Mouse (Mus musculus): ENCODE data around the gene Abtb2. TPM values are rescaled to one million over a fixed set of nuclear protein-coding genes. Genes with fewer than 3 reads are reported as not detected.

Gene Abtb2
- polyA plus RNA-seq, 1 experiment, result 2.0 TPM

- Histone ChIP-seq H3K27ac (replicated peaks; ENCODE audit: low read depth, low read length) (no peak overlapping the region), H3K4me3 (ENCODE audit: insufficient read depth, low read depth, low read length) (no peak overlapping the region), H3K4me1 (ENCODE audit: control insufficient read depth, insufficient read depth, insufficient read length, low read length) (no peaks in the 10 kb centered on the region)
Measured at GRCm38 (mm10) chr2:103576371-103576770, 10.3 kb downstream of the Abtb2 start.

- 0 out of 2 replicates have a peak, but pooled peaks cover 2% of the 10 kb centered on the region for H3K4me1 ChIP-seq (ENCODE audit: control insufficient read depth, insufficient read depth, insufficient read length, low read length)
- H3K27ac ChIP-seq (replicated peaks; ENCODE audit: low read depth, low read length), result no peak overlapping the region
- no peak overlapping the region for H3K4me3 ChIP-seq (ENCODE audit: insufficient read depth, low read depth, low read length)
Measured at GRCm38 (mm10) chr2:103577752-103578662, 11.9 kb downstream of the Abtb2 start.

GRCm38 (mm10) chr2:103578663-103579213 is 12.6 kb downstream of the Abtb2 start:
- no peak overlapping the region for H3K4me3 ChIP-seq (ENCODE audit: insufficient read depth, low read depth, low read length)
- 0 out of 2 replicates have a peak, but pooled peaks cover 2% of the 10 kb centered on the region for H3K4me1 ChIP-seq (ENCODE audit: control insufficient read depth, insufficient read depth, insufficient read length, low read length)
- no peak overlapping the region for H3K27ac ChIP-seq (replicated peaks; ENCODE audit: low read depth, low read length)

- Histone ChIP-seq H3K4me1 (ENCODE audit: control insufficient read depth, insufficient read depth, insufficient read length, low read length) (0 out of 2 replicates have a peak, but pooled peaks cover 2% of the 10 kb centered on the region), H3K27ac (replicated peaks; ENCODE audit: low read depth, low read length) (no peak overlapping the region), H3K4me3 (ENCODE audit: insufficient read depth, low read depth, low read length) (no peak overlapping the region)
Measured at GRCm38 (mm10) chr2:103580756-103581155, 14.6 kb downstream of the Abtb2 start.

GRCm38 (mm10) chr2:103581369-103581897 is 15.3 kb downstream of the Abtb2 start:
- no peak overlapping the region for H3K27ac ChIP-seq (replicated peaks; ENCODE audit: low read depth, low read length)
- H3K4me3 ChIP-seq (ENCODE audit: insufficient read depth, low read depth, low read length), result no peak overlapping the region
- H3K4me1 ChIP-seq (ENCODE audit: control insufficient read depth, insufficient read depth, insufficient read length, low read length), result 0 out of 2 replicates have a peak, but pooled peaks cover 2% of the 10 kb centered on the region

- Histone ChIP-seq H3K27ac (replicated peaks; ENCODE audit: low read depth, low read length) (no peak overlapping the region), H3K4me1 (ENCODE audit: control insufficient read depth, insufficient read depth, insufficient read length, low read length) (0 out of 2 replicates have a peak, but pooled peaks cover 2% of the 10 kb centered on the region), H3K4me3 (ENCODE audit: insufficient read depth, low read depth, low read length) (no peak overlapping the region)
Measured at GRCm38 (mm10) chr2:103583316-103583715, 17.2 kb downstream of the Abtb2 start.

GRCm38 (mm10) chr2:103584093-103584492 is 18.0 kb downstream of the Abtb2 start:
- no peak overlapping the region for H3K27ac ChIP-seq (replicated peaks; ENCODE audit: low read depth, low read length)
- 0 out of 2 replicates have a peak, but pooled peaks cover 2% of the 10 kb centered on the region for H3K4me1 ChIP-seq (ENCODE audit: control insufficient read depth, insufficient read depth, insufficient read length, low read length)
- H3K4me3 ChIP-seq (ENCODE audit: insufficient read depth, low read depth, low read length), result no peak overlapping the region

- Histone ChIP-seq H3K27ac (replicated peaks; ENCODE audit: low read depth, low read length) (no peak overlapping the region), H3K4me1 (ENCODE audit: control insufficient read depth, insufficient read depth, insufficient read length, low read length) (0 out of 2 replicates have a peak, but pooled peaks cover 2% of the 10 kb centered on the region), H3K4me3 (ENCODE audit: insufficient read depth, low read depth, low read length) (no peak overlapping the region)
Measured at GRCm38 (mm10) chr2:103586423-103586822, 20.3 kb downstream of the Abtb2 start.

- Histone ChIP-seq H3K27ac (replicated peaks; ENCODE audit: low read depth, low read length) (no peak overlapping the region), H3K4me1 (ENCODE audit: control insufficient read depth, insufficient read depth, insufficient read length, low read length) (no peaks in the 10 kb centered on the region), H3K4me3 (ENCODE audit: insufficient read depth, low read depth, low read length) (no peak overlapping the region)
Measured at GRCm38 (mm10) chr2:103588776-103589175, 22.7 kb downstream of the Abtb2 start.

- Histone ChIP-seq H3K4me1 (ENCODE audit: control insufficient read depth, insufficient read depth, insufficient read length, low read length) (no peaks in the 10 kb centered on the region), H3K4me3 (ENCODE audit: insufficient read depth, low read depth, low read length) (no peak overlapping the region), H3K27ac (replicated peaks; ENCODE audit: low read depth, low read length) (no peak overlapping the region)
Measured at GRCm38 (mm10) chr2:103589400-103589799, 23.3 kb downstream of the Abtb2 start.

GRCm38 (mm10) chr2:103590645-103591044 is 24.5 kb downstream of the Abtb2 start:
- Histone ChIP-seq H3K4me3 (ENCODE audit: insufficient read depth, low read depth, low read length) (no peak overlapping the region), H3K4me1 (ENCODE audit: control insufficient read depth, insufficient read depth, insufficient read length, low read length) (no peaks in the 10 kb centered on the region), H3K27ac (replicated peaks; ENCODE audit: low read depth, low read length) (no peak overlapping the region)

- H3K27ac ChIP-seq (replicated peaks; ENCODE audit: low read depth, low read length), result 0 out of 2 replicates have a peak overlapping the region, but pooled peaks have one; percentile 26
- H3K4me3 ChIP-seq (ENCODE audit: insufficient read depth, low read depth, low read length), result no peak overlapping the region
- no peaks in the 10 kb centered on the region for H3K4me1 ChIP-seq (ENCODE audit: control insufficient read depth, insufficient read depth, insufficient read length, low read length)
Measured at GRCm38 (mm10) chr2:103591742-103592590, 25.9 kb downstream of the Abtb2 start.

- Histone ChIP-seq H3K4me1 (ENCODE audit: control insufficient read depth, insufficient read depth, insufficient read length, low read length) (no peaks in the 10 kb centered on the region), H3K4me3 (ENCODE audit: insufficient read depth, low read depth, low read length) (no peak overlapping the region), H3K27ac (replicated peaks; ENCODE audit: low read depth, low read length) (peak overlapping the region; percentile 26; the same call in 1 of the 2 replicates)
Measured at GRCm38 (mm10) chr2:103592591-103592929, 26.4 kb downstream of the Abtb2 start.

- H3K4me3 ChIP-seq (ENCODE audit: insufficient read depth, low read depth, low read length), result no peak overlapping the region
- no peak overlapping the region for H3K27ac ChIP-seq (replicated peaks; ENCODE audit: low read depth, low read length)
- no peaks in the 10 kb centered on the region for H3K4me1 ChIP-seq (ENCODE audit: control insufficient read depth, insufficient read depth, insufficient read length, low read length)
Measured at GRCm38 (mm10) chr2:103594592-103595011, 28.5 kb downstream of the Abtb2 start.
